Mouse (Mus musculus): ENCODE data around the gene Macrod2.
"Not testable (repeated sequence)": the region's sequence is repeated elsewhere in the genome, so short reads cannot be mapped to it uniquely, and the experiment has no call there.

Gene Macrod2

GRCm38 (mm10) chr2:140704146-140704545 lies 309.0 kb downstream of the Macrod2 start:
- DNase-seq, result no peak

DNA sequence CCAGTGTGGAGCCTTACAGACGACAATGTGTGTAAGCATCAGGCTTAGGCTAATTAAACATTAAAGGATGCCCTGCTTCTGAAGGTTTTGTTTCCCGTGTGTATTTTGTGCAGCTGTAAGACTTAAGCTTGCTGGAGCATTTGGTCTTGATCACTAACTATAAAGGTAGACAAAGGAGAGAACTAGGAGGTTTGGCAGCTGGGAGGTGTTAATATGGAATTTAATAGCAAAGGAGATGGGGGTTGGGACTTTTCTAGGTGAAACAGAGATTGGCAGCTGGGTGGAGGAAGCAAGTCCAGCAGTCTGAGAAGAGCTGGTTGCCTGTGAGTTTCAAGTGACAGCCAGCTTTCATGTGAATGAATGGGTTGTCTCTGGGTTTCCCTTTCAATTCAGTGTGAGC lies 310.2 kb downstream of the Macrod2 start:
- DNase-seq, result no peak

DNA sequence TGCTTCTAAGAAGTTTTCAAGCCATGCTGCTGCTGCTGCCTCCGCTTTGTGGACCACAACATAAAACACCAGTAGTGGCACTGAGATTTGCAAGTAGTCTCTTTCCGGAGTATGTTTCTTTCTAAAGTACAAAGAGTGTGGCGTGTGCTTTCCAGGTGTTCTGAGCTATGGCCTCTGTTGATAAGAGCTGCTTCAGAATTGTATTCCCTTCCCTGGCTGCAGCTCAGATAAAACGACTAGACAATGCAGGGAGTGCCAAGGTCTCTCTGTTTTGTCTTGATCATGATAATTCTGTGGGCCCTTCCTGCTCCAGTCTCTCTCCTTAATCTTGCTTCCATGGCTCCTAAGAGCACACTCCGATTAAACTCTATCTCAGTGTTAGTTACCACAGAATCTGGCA lies 312.4 kb downstream of the Macrod2 start:
- no peak for DNase-seq

DNA sequence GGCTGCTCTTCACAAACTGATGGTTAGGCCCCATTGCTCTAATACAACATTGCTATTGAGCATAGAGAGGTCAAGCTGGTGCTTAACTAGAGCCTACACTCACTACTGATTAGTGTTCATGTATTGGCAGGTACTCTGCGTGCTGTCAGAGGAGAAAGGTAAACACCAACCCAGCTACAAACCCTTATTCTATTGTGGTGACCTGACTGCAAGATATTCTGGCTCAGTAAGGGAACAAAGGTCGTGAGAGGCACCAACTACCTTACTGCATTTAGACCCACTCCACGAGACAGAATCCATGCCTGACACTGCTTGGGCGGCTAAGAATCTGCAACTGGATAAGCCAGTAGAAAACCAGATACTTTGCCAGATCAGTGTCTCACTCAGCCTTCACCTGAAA lies 320.7 kb downstream of the Macrod2 start:
- DNase-seq, result no peak

- DNase-seq, result no peak
Measured at GRCm38 (mm10) chr2:140717407-140717806, 322.3 kb downstream of the Macrod2 start.

GRCm38 (mm10) chr2:140732616-140733183 lies 337.6 kb downstream of the Macrod2 start:
- no peak for DNase-seq

DNA sequence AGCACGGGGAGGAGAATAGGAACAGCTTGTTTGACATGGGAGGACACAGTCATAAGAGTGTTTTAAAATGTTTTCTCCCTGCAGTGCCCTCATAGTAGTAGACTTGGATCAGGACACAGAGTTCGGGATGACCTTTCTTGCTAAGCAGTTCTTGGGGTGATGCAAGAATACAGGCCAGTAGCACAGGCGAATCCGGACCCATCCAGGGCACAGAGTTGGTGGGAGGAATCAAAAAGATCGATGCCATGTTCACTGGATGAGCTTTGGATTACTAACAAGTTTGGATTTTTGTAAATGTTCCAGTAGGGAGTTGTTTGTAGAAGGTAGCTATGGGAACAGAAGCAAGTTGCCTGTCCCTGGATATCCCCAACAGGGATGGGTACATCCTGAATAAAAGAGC lies 345.4 kb downstream of the Macrod2 start:
- DNase-seq, result no peak

GRCm38 (mm10) chr2:140742954-140743353 lies 347.8 kb downstream of the Macrod2 start:
- DNase-seq, result not testable (repeated sequence)

GRCm38 (mm10) chr2:140758881-140759280 lies 363.8 kb downstream of the Macrod2 start:
- no peak for DNase-seq

DNA sequence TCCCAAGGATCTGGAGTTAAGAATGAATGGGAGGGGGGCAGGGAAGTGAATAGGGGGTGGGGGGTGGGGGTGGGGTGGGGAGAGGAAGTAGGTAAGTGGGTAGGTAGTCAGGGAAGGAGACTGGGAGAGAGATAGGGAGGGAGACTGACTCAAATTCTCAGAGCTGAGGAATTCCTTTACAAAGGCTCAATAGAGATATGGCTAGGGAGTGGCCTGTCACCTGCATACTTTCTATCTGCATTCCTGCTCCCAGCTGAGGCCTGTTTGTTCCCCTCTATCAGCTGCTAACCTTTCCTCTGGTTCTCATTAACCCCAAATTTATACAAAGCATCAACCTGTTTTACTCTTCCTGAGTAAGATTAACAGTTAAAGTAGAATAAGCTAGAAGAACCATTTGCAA lies 364.6 kb downstream of the Macrod2 start:
- DNase-seq, result no peak

- DNase-seq, result no peak
Measured at GRCm38 (mm10) chr2:140760137-140760536, 365.0 kb downstream of the Macrod2 start.

DNA sequence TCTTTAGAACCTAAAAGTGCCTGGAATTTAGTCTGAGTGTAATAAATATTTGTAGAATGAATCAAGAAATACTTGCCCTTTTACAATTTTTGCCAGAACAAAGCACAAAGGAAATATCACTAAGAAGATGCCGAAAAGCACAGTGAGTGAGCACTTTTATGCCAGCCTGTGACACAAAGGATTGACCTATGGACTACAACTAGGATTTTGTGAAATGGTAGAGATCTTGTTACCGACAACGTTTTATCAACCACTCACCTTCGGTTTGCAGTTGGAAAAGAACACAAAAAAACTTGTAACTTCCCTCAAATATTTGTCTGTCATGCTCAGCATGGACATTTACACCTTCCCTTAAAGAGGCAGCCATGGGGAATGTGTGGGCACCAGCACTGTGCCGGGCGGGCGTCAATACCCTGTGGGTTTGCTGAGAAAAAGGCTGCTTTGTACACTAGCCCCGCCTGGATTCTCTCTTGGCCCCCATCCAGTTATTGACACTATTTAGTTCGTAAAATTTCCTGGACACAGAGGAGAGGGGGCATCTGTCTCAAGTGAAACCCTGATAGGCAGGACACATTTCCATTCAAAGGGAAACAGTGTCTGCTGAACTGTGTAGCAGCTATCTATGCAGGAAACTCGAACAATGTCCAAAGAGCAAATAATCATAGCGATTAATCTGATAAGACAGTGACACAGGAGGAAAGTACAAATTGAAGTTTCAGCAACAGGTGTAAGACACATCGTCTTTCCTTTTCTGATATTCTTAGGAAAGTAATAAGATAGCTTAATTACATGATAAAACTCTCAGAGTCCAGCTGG lies 368.2 kb downstream of the Macrod2 start:
- no peak for DNase-seq

GRCm38 (mm10) chr2:140769473-140769872 lies 374.4 kb downstream of the Macrod2 start:
- DNase-seq, result no peak

GRCm38 (mm10) chr2:140772825-140773224 lies 377.7 kb downstream of the Macrod2 start:
- DNase-seq, result no peak

DNA sequence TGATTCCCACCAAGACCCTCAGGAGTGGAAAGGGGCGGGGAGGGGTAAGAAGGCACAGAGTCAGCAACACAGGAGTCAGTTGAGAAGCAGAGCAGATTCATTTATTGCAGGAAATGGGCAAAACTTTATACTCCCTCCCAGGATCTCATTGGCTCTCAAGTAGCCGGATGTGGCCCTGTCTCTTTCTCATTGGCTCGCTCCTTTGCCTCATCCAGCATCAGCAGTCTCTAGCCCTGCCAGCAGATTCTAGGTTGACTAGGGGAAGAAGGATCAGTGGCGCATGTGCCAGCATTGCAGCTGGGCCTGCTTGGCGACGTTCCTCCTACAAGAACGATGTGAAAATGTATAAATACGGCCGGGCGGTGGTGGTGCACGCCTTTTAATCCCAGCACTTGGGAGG lies 378.3 kb downstream of the Macrod2 start:
- DNase-seq, result no peak

GRCm38 (mm10) chr2:140774808-140775370 lies 379.8 kb downstream of the Macrod2 start:
- no peak for DNase-seq

- DNase-seq, result no peak
Measured at GRCm38 (mm10) chr2:140775448-140776101, 380.5 kb downstream of the Macrod2 start.

GRCm38 (mm10) chr2:140778212-140778611 lies 383.1 kb downstream of the Macrod2 start:
- DNase-seq, result no peak

DNA sequence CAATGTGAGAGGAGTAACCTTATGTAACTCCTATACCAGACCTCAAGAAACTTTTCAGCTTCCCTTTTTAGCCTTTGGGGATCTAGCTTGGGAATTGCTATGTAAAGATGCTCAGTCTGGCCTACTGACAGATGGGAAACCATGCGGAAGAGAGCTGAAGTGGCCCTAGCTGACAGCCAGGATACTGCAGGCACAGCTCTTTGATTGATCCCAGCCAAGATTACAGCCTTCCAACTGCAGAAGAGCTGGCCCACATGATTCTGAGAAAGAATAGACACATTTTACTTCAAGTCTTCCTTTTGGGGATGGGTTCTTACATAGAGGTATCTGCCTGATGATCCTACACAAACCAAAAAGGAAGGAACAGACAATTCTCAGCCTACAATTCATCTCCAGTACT lies 387.9 kb downstream of the Macrod2 start:
- no peak for DNase-seq

GRCm38 (mm10) chr2:140784626-140785025 lies 389.5 kb downstream of the Macrod2 start:
- no peak for DNase-seq

DNA sequence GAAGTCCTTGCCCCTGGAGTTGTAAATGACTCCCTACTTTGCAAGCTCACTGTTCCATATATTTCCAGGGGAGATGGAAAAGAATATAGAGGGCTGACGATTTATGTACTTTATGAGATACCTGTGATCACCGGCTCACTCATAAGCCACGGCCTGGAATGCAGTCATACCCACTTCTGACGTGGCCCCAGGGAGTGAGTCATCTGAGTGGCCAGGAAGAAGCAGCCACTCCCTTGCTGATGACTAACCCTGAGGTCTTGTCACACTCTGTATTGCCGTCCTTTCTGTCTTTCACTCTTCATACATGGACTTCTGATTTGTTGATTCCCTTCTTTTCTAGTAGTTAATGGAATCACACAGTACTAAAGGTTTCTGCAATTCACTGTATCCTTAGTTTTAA lies 395.3 kb downstream of the Macrod2 start:
- DNase-seq, result no peak

DNA sequence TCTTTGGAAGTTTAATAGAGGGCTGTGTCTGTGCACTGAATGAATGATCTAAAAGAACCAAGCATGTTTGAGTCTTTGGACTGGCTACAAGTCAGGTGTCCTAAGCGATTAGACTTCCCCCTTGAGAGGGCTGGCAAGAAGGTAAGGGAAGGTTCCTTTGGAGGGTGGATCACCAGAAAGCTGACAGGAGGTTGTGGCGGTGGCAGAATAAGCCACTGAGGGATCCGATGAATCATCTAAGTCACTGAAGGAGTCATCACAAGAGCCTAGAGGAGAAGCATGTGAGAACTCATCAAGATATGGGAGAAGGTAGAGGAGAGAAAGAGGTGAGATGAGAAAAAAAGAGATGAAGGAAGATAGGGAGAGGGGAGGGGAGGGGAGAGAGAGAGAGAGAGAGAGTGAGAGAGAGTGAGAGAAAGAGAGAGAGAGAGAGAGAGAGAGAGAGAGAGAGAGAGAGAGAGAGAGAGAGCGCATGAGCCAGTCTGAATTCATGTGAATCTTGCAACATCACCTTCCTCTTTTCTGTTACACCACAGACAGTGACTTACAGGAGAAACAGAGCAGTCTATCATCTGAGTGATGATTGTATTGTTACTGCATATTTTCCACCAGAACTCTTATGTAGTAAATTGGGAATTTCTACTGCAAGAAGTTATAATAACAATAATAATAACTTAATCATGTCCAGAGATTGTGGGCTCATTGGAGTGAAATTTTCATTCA lies 398.9 kb downstream of the Macrod2 start:
- DNase-seq, result no peak

- no peak for DNase-seq
Measured at GRCm38 (mm10) chr2:140811693-140812092, 416.6 kb downstream of the Macrod2 start.

All from kidney, adult 11 months (tissue).